Mouse (Mus musculus) stomach, embryonic 16.5 days (tissue): ENCODE measurements at regions not wholly inside any gene's neighbourhood (a gene's known extent, or its start where the extent isn't known, plus 50 kb on each side); places are given as distances from the start of the nearest gene placed in this dataset.
A peak's percentile ranks its signal among the peaks of the same experiment; 100 is the strongest.

Experiments
- ATAC-seq: fragments of 200-750 bp; cut with Nextera tagmentation; 2 replicates; pipeline ENCODE4 v1.8.0; 2017; ENCODE audit warnings: moderate number of reproducible peaks, moderate TSS enrichment; ENCODE audit not compliant: insufficient read depth, low FRiP score
- H3K27ac ChIP-seq: fragments of 300-500 bp; sonication (generic); 2 replicates; pipeline ENCODE4 v1.5.1; 2014; ENCODE audit warnings: low read length
- H3K27me3 ChIP-seq: fragments of 300-500 bp; sonication (generic); 2 replicates; pipeline ENCODE4 v1.6.1; 2014; ENCODE audit warnings: low read length, control low read depth, mixed read lengths; ENCODE audit not compliant: control insufficient read depth, insufficient read depth
- H3K36me3 ChIP-seq: fragments of 300-500 bp; sonication (generic); 2 replicates; pipeline ENCODE4 v1.6.1; 2014; ENCODE audit warnings: low read length; ENCODE audit not compliant: control insufficient read depth, insufficient read depth
- H3K4me1 ChIP-seq: fragments of 300-500 bp; sonication (generic); 2 replicates; pipeline ENCODE4 v1.6.1; 2014; ENCODE audit warnings: low read length, control low read depth, mixed read lengths; ENCODE audit not compliant: control insufficient read depth, insufficient read depth
- H3K4me2 ChIP-seq: fragments of 300-500 bp; sonication (generic); 2 replicates; pipeline ENCODE4 v1.6.1; 2014; ENCODE audit warnings: low read depth, low read length, mixed read lengths
- H3K4me3 ChIP-seq: fragments of 300-500 bp; sonication (generic); replicated peaks from 2 replicates; pipeline ENCODE4 v1.5.1; 2014; ENCODE audit warnings: mild to moderate bottlenecking, low read length
- H3K9ac ChIP-seq: fragments of 300-500 bp; sonication (generic); 2 replicates; pipeline ENCODE4 v1.6.1; 2014; ENCODE audit warnings: low read length
- H3K9me3 ChIP-seq: fragments of 300-500 bp; sonication (generic); replicated peaks from 2 replicates; pipeline ENCODE4 v1.6.1; 2016; ENCODE audit warnings: low read length, control low read depth; ENCODE audit not compliant: control insufficient read depth
- WGBS: fragments of 180-500 bp; shearing (Covaris S2); extraction: QIAGEN DNeasy Blood & Tissue Kit; methylation state at CpG from one replicate; pipeline ENCODE4 v1.1.7; 2014; 5-methylcytosine and 5-hydroxymethylcytosine counted together

DNA sequence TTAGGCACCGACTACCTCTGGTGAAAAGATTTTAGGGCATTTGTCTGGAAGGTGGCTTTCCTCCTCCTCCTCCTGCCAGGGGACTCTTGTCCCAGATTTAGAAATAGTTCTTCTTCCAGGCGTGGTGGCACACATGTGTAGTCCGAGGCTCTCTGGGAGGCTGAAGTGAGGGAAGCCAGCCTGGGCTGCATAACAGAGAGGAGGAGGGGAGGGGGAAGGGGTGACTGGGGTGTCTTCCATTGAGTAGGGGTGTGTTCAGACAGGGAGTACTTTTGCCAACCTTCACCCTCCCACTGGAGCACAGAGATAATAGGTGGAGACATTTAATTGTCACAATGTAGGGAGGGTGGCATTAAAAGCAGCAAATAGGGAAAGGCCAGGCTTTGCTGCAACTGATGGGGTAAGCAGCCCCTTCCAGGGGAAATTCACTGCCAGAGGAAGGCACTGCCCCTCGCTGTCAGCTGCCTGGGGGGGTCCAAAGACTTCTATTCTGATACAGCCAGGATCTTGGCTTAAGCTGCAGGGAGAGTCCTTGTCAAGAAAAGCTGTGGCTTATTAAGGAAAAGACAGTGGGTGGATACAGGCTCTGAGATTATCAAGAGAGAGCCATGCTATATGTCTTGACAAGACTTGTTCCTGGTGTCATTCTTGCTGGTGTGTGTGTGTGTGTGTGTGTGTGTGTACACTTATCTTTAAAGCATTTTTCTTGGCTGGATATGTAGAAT lies 83.9 kb downstream of the Bbs10 start:
- Histone ChIP-seq H3K27me3 (no peaks in the 10 kb centered on the region), H3K4me2 (no peak overlapping the region), H3K36me3 (no peaks in the 10 kb centered on the region), H3K9ac (no peak overlapping the region), H3K9me3 (no peaks in the 10 kb centered on the region), H3K4me3 (no peak overlapping the region), H3K27ac (no peak overlapping the region), H3K4me1 (no peaks in the 10 kb centered on the region)
- WGBS, result 43% methylated on average over 4 of the region's 4 CpGs
- peak; percentile 64; the same call in 1 of the 2 replicates for ATAC-seq

DNA sequence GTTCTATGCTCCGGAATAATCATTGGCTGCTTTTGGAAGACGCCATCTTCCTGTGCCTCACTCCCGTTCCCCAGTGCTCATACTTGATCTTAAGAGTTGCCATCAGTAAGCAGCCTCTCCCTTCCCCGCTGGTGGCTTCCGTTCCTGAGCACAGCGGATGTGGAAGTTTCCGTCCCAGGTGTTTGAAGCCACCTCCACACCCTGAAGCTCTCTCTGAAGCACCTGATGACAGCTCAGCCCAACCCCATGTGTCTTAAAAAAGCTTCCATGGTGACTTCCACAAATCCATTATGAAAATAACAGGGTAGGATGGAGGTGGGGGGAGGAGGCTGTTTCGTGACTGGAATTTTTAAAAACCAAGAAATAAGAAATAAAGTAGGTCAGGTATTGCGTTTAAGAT lies 87.1 kb downstream of the Bbs10 start:
- no peaks in the 10 kb centered on the region for H3K9me3 ChIP-seq
- H3K4me3 ChIP-seq, result no peak overlapping the region
- no peak overlapping the region for H3K4me2 ChIP-seq
- no peak for ATAC-seq
- H3K4me1 ChIP-seq, result peaks cover 7% of the 10 kb centered on the region; the same call in 1 of the 2 replicates
- H3K27ac ChIP-seq, result no peak overlapping the region
- H3K9ac ChIP-seq, result no peak overlapping the region
- WGBS, result 80% methylated on average over 9 of the region's 9 CpGs
- H3K27me3 ChIP-seq, result no peaks in the 10 kb centered on the region
- no peaks in the 10 kb centered on the region for H3K36me3 ChIP-seq

DNA sequence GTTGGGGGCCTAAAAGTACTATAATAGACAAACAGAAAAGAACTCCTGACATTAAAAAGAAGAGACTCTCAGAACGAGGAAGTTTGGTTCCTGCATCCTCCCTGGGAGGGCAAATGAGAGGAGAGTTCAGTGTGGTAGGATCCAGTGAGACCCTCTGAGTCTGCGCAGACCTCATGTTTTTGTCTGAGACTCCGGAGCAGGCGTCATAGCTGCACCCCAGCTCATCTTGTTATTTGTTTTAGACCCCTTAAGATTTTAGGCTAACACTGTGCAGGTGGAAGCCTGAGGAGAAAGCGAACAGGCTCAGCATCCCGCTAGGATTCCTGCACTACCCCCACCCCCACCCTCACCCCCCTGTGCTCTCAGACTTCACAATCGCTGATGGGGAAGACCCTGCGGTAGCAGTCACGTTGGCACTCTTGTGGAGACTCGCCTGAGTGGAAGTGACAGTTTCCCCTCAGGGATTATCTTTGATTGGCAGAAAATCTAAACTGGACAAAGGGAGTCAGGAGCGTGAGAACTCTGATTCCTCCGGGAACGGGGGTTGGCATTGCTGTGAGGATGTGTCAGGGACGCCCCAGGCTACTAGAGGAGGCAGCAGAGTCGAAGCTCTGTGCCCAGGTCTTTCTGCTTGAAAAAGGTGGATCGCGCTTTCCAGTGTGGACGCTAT lies 85.0 kb upstream of the Nap1l1 start:
- no peaks in the 10 kb centered on the region for H3K27me3 ChIP-seq
- H3K27ac ChIP-seq, result no peak overlapping the region
- H3K9ac ChIP-seq, result no peak overlapping the region
- H3K36me3 ChIP-seq, result no peaks in the 10 kb centered on the region
- H3K4me2 ChIP-seq, result no peak overlapping the region
- no peaks in the 10 kb centered on the region for H3K9me3 ChIP-seq
- 53% methylated on average over 18 of the region's 18 CpGs for WGBS
- peaks cover 9% of the 10 kb centered on the region; the same call in 1 of the 2 replicates for H3K4me1 ChIP-seq
- no peak for ATAC-seq
- H3K4me3 ChIP-seq, result no peak overlapping the region

DNA sequence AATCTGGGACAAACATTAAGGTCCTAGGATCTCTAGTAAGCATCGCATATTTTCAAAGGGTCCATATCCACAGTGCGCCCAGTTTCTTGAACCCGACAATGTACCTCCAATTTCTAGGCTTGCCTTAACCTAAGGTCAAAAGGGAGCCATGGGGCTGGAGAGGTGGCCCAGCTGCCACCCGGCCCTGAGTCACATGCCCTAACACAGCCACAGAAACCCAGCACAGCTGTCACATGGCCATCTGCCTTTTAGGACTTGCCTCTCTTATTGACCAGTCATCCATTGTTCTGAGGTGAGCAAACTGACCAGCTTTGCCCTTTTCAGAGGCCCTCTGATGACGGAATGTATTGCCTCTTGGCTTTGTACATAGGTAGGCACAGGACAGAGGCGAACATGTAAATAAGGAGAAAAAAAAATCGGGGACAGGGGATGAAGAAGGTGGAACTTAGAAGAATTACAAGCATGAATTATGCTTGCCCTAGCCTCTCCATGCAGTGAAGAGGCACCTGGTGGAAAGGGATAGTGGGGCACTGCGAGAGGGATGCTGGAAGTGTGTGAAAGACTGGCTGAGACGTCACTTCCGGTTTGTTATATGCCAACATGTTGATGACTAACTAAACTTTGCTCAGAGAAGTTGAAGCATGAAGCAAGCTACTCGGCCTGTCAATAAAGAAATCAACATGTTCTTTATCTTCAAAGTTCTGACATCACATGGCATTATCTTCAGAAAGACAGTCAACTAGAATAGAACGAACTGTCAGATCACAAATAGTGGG lies 84.3 kb upstream of the Nap1l1 start:
- H3K4me1 ChIP-seq, result peaks cover 9% of the 10 kb centered on the region; the same call in 1 of the 2 replicates
- H3K27ac ChIP-seq, result no peak overlapping the region
- H3K4me2 ChIP-seq, result no peak overlapping the region
- no peaks in the 10 kb centered on the region for H3K9me3 ChIP-seq
- H3K4me3 ChIP-seq, result no peak overlapping the region
- no peaks in the 10 kb centered on the region for H3K27me3 ChIP-seq
- H3K36me3 ChIP-seq, result no peaks in the 10 kb centered on the region
- WGBS, result 75% methylated on average over 12 of the region's 12 CpGs
- no peak for ATAC-seq
- no peak overlapping the region for H3K9ac ChIP-seq

DNA sequence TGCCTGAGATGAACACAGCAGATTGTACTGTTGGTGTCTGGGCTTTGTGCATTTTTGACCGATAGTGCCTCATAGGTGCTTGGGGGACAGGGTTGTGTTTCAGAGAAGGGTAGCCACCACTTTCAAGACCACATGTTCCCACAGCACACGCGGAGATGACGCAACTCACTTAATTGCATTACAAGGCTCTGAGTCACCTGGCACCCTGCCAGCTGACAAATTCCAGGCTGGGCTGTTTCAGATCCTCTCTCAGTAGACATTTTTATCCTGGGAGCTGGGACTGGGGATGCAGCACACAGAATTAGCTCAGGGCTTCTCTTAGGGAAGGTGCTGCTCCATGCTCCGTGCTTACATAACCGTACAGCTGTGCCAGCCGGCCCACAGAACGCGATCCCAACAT lies 83.1 kb upstream of the Nap1l1 start:
- WGBS, result 28% methylated on average over 9 of the region's 9 CpGs
- H3K36me3 ChIP-seq, result no peaks in the 10 kb centered on the region
- ATAC-seq, result peak; percentile 83
- H3K9me3 ChIP-seq, result no peaks in the 10 kb centered on the region
- H3K4me1 ChIP-seq, result peaks cover 9% of the 10 kb centered on the region; the same call in 1 of the 2 replicates
- no peak overlapping the region for H3K4me3 ChIP-seq
- H3K9ac ChIP-seq, result no peak overlapping the region
- peak overlapping the region; percentile 33 for H3K4me2 ChIP-seq
- no peaks in the 10 kb centered on the region for H3K27me3 ChIP-seq
- H3K27ac ChIP-seq, result no peak overlapping the region

DNA sequence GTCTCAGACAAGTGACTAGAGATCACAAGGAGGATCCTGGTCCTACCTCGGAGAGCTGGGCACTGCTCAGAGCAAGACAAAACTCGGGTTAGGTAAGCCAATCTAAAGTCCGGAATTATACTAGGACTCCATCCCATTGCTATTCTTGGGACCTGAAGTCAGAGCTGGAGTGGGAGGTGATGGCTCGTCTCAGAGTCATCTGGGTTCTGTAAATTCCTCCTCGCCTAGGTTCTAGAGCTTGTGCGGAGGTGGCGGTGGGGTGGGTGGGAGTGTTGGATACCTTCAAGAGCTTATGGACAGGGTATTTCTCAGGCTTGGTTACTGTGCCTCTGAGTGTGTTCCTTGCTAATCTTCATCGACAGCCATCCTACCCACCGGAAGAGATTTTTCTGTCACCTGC lies 78.6 kb upstream of the Nap1l1 start:
- Histone ChIP-seq H3K27me3 (no peaks in the 10 kb centered on the region), H3K27ac (no peak overlapping the region), H3K4me1 (peaks cover 9% of the 10 kb centered on the region; the same call in 1 of the 2 replicates), H3K4me3 (no peak overlapping the region), H3K9me3 (no peaks in the 10 kb centered on the region), H3K36me3 (no peaks in the 10 kb centered on the region), H3K9ac (no peak overlapping the region), H3K4me2 (no peak overlapping the region)
- WGBS, result 93% methylated on average over 9 of the region's 9 CpGs
- ATAC-seq, result no peak

DNA sequence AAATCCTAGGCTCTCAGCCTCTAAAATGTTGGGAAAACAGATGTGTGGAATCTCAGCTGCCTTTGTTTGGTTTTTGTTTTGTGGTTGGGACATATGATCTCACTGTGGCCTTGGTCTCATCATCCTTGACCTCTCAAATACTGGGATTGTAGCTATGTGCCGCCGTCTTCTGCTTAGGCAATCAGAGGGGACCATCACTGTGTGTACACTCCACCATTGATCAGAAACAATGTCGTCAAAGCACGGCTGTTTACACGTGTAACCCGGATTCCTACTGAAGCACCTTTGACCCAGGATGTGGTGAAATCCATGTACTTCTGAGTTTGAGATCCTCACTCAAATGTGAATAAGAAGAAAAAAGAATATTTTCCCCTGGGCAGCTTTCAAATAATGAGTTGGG lies 68.0 kb upstream of the Nap1l1 start:
- no peak overlapping the region for H3K4me3 ChIP-seq
- H3K27ac ChIP-seq, result no peak overlapping the region
- H3K36me3 ChIP-seq, result no peaks in the 10 kb centered on the region
- 79% methylated on average over 6 of the region's 6 CpGs for WGBS
- no peaks in the 10 kb centered on the region for H3K9me3 ChIP-seq
- H3K9ac ChIP-seq, result no peak overlapping the region
- no peaks in the 10 kb centered on the region for H3K4me1 ChIP-seq
- no peak overlapping the region for H3K4me2 ChIP-seq
- no peaks in the 10 kb centered on the region for H3K27me3 ChIP-seq
- no peak for ATAC-seq

DNA sequence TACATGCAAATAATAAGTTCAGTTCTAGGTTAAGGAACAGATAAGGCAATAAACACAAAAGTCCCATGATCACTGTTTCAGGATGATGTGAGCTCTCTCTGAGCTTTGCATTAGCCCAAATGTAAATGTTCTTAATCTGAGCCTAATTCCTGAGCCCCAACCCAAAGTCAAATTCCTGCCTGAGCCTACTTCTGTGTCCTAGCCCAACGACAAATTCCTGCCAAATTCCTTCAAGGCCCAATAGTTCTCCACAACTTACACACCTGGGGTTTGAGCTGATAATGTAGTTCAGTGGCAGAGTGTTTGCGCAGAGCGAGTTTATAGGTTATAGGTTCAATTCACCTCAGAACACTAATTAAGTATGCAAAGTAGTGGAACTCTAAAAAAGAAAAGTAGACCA lies 64.1 kb upstream of the Nap1l1 start:
- Histone ChIP-seq H3K27ac (no peak overlapping the region), H3K9me3 (no peaks in the 10 kb centered on the region), H3K9ac (no peak overlapping the region), H3K36me3 (no peaks in the 10 kb centered on the region), H3K27me3 (no peaks in the 10 kb centered on the region), H3K4me3 (no peak overlapping the region), H3K4me1 (no peaks in the 10 kb centered on the region), H3K4me2 (no peak overlapping the region)
- 80% methylated on average over 3 of the region's 3 CpGs for WGBS
- no peak for ATAC-seq

DNA sequence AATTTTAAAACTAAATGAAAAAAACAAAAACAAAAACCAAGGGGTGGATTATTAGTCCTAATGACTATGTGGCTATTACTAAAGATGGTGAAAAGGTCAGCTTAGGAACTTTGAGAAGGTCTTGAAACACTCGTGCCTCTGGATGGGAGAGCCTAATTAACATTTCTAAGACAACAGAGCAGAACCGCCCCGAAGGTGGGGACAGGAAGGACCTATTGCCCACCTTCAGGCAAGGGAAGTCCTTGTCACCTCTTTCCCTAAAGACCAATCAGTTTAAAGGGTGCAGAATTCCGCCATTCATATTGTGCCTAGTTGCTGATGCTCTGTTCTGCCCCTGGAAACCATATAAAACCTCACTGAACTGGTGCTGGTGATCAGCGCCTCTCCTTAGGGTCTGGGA lies 63.5 kb upstream of the Nap1l1 start:
- Histone ChIP-seq H3K4me3 (no peak overlapping the region), H3K36me3 (no peaks in the 10 kb centered on the region), H3K9ac (no peak overlapping the region), H3K27ac (no peak overlapping the region), H3K4me2 (no peak overlapping the region), H3K27me3 (no peaks in the 10 kb centered on the region), H3K4me1 (no peaks in the 10 kb centered on the region), H3K9me3 (no peaks in the 10 kb centered on the region)
- 77% methylated on average over 5 of the region's 5 CpGs for WGBS
- no peak for ATAC-seq
